Mouse (Mus musculus) heart, postnatal 0 days (tissue): ENCODE measurements at regions not wholly inside any gene's neighbourhood (a gene's known extent, or its start where the extent isn't known, plus 50 kb on each side); places are given as distances from the start of the nearest gene placed in this dataset.

ENCODE experiments used
- CTCF ChIP-seq: IDR thresholded peaks from 2 replicates; pipeline ENCODE4 v1.5.1; 2016; ENCODE audit warnings: antibody characterized with exemption, control low read depth, low read depth
- EP300 ChIP-seq: IDR thresholded peaks from 2 replicates; pipeline ENCODE4 v1.6.1; 2016; ENCODE audit warnings: antibody characterized with exemption, low read depth

DNA sequence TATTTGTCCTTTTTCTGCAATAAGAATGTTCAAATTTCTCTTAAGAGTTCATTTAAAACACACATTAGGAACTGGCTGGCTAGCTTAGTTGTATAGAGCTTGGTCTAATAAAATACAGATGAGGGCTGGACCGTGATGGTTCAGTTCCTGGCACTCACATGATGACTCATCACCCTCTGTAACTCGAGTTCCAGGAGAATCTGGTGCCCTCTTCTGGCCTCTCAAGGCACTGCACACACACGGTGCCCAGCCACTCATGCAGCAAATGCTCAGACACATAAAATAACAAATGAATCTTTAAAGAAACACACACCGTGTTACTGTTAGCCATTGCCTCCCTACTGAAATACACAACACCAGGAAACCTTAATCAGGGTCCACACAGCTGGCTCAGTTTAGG, 114.6 kb downstream of the Kctd15 start:
- TF ChIP-seq EP300 (no peak), CTCF (no peak)
